Mouse (Mus musculus) gastrocnemius, postnatal 36 days (tissue): ENCODE measurements around the gene Sgcg. TPM values are rescaled to one million over a fixed set of nuclear protein-coding genes. Genes with fewer than 3 reads are reported as not detected.

ENCODE experiments used
- total RNA-seq, 2 experiments: library from RNA; stranded (reverse); gene quantifications; 2 replicates each; pipeline ENCODE4 v1.2.3; 2021

Sgcg gene
- total RNA-seq, 2 experiments from 2014 or later: 107 to 128 TPM

Other genes with a start within 250 kb of the Sgcg start
- gene Tnfrsf19, start 212.0 kb downstream of the Sgcg start, total RNA-seq: 1 to 10 TPM; 2.7 to 7.4 TPM
- 10 to 100 TPM; 11.4 to 12.9 TPM for gene Sacs, start 120.0 kb downstream of the Sgcg start, total RNA-seq
- gene Arl11, start 51.3 kb upstream of the Sgcg start, total RNA-seq: under 1 TPM; 0.22 to 0.28 TPM
- gene Ebpl, start 101.9 kb upstream of the Sgcg start, total RNA-seq: 1 to 10 TPM in 1 of 2 experiments, under 1 TPM in 1; 0.62 to 1.0 TPM
- gene Kpna3, start 181.4 kb upstream of the Sgcg start, total RNA-seq: 100 to 1,000 TPM in 1 of 2 experiments, 10 to 100 TPM in 1; 91.9 to 102 TPM